Mouse (Mus musculus) spleen, postnatal 10 days (tissue): Measurements from ENCODE around the gene Cwc27.

Source experiments
- DNase-seq, 2 experiments: peaks; one replicate each; pipeline ENCODE4 v3.0.0; 2021 to 2022; ENCODE audit warnings: low spot score in 2 of 2

The Cwc27 gene

GRCm38 (mm10) chr13:104615111-104615510 lies 201.8 kb downstream of the Cwc27 start:
- no peak for DNase-seq

- DNase-seq: no peak
Measured at GRCm38 (mm10) chr13:104611296-104611695, 205.6 kb downstream of the Cwc27 start.

- DNase-seq: peak in 1 of 2 experiments; percentile 45
Measured at GRCm38 (mm10) chr13:104610210-104611111, 206.5 kb downstream of the Cwc27 start.

- DNase-seq: no peak
Measured at GRCm38 (mm10) chr13:104608516-104608915, 208.4 kb downstream of the Cwc27 start.

- DNase-seq: no peak
Measured at GRCm38 (mm10) chr13:104606786-104607580, 210.0 kb downstream of the Cwc27 start.

GRCm38 (mm10) chr13:104605111-104605510 lies 211.8 kb downstream of the Cwc27 start:
- no peak for DNase-seq

- no peak for DNase-seq
Measured at GRCm38 (mm10) chr13:104602197-104602596, 214.7 kb downstream of the Cwc27 start.

GRCm38 (mm10) chr13:104601783-104602182 lies 215.2 kb downstream of the Cwc27 start:
- DNase-seq: no peak

GRCm38 (mm10) chr13:104596199-104596598 lies 220.7 kb downstream of the Cwc27 start:
- DNase-seq: no peak

GRCm38 (mm10) chr13:104594820-104595351 lies 222.1 kb downstream of the Cwc27 start:
- DNase-seq: no peak

GRCm38 (mm10) chr13:104590931-104591330 lies 226.0 kb downstream of the Cwc27 start:
- no peak for DNase-seq

GRCm38 (mm10) chr13:104590097-104590607 lies 226.8 kb downstream of the Cwc27 start:
- DNase-seq: no peak

GRCm38 (mm10) chr13:104588383-104588782 lies 228.6 kb downstream of the Cwc27 start:
- no peak for DNase-seq
